Mouse (Mus musculus) embryonic fibroblast, embryonic 13.5 days (primary cell): ENCODE measurements around the gene Arhgap30. TPM values are rescaled to one million over a fixed set of nuclear protein-coding genes. Genes with fewer than 3 reads are reported as not detected.
A peak's percentile ranks its signal among the peaks of the same experiment; 100 is the strongest.

Source experiments
- H3K27ac ChIP-seq: 2 replicates; pipeline ENCODE4 v1.5.1; 2012; ENCODE audit warnings: low read length, control low read depth, inconsistent platforms; ENCODE audit not compliant: insufficient read depth
- H3K4me1 ChIP-seq: 2 replicates; pipeline ENCODE4 v1.6.1; 2011; ENCODE audit warnings: low read length; ENCODE audit not compliant: control insufficient read depth, insufficient read depth
- H3K4me3 ChIP-seq: 2 replicates; pipeline ENCODE4 v1.5.1; 2011; ENCODE audit warnings: mild to moderate bottlenecking, control low read depth, low read length; ENCODE audit not compliant: insufficient read depth
- CTCF ChIP-seq: IDR thresholded peaks from 2 replicates; pipeline ENCODE4 v1.5.1; 2011; ENCODE audit warnings: mild to moderate bottlenecking, control low read depth, low read length, moderate library complexity, borderline replicate concordance; ENCODE audit not compliant: insufficient read depth
- POLR2A ChIP-seq: IDR thresholded peaks from 2 replicates; pipeline ENCODE4 v1.6.1; 2011; ENCODE audit warnings: low read depth, mild to moderate bottlenecking, control low read depth, low read length, moderate library complexity
- polyA plus RNA-seq: library from polyadenylated mRNA; stranded (reverse); fragments of >200 nt; gene quantifications from 2 replicates; pipeline ENCODE4 v1.2.4, GENCODE M21; 2011; ENCODE audit warnings: low read depth; ENCODE audit not compliant: missing spikeins, insufficient read length

Arhgap30 gene
- polyA plus RNA-seq, 1 experiment = 0.47 TPM

GRCm38 (mm10) chr1:171410231-171410630, 21.5 kb downstream of the Arhgap30 start:
- Histone ChIP-seq H3K4me1 (no peaks in the 10 kb centered on the region), H3K27ac (no peak overlapping the region), H3K4me3 (no peak overlapping the region)
- no peak for TF ChIP-seq CTCF
- no peak for TF ChIP-seq POLR2A

GRCm38 (mm10) chr1:171410947-171411484, 22.3 kb downstream of the Arhgap30 start, which contains the start of gene Usf1:
Gene Usf1, plus strand, starts transcription at chr1:171411313.
- H3K4me3 ChIP-seq = peak within 1 kb of the TSS; percentile 87
- TF ChIP-seq CTCF = no peak
- peak; percentile 86 for TF ChIP-seq POLR2A
- peak within 1 kb of the TSS; percentile 95 for H3K27ac ChIP-seq
- no peaks in the 10 kb centered on the region for H3K4me1 ChIP-seq

GRCm38 (mm10) chr1:171411492-171411941, 22.8 kb downstream of the Arhgap30 start:
- TF ChIP-seq POLR2A = no peak
- TF ChIP-seq CTCF = no peak
- Histone ChIP-seq H3K4me1 (no peaks in the 10 kb centered on the region), H3K27ac (peak overlapping the region; percentile 50), H3K4me3 (peak overlapping the region; percentile 87)

GRCm38 (mm10) chr1:171412001-171412441, 23.3 kb downstream of the Arhgap30 start:
- Histone ChIP-seq H3K27ac (peak overlapping the region; percentile 50), H3K4me3 (peak overlapping the region; percentile 87), H3K4me1 (no peaks in the 10 kb centered on the region)
- 0 out of 2 replicates have a peak, but pooled peaks have one; percentile 25 for TF ChIP-seq POLR2A
- TF ChIP-seq CTCF = no peak

- H3K4me3 ChIP-seq = peak overlapping the region; percentile 87
- TF ChIP-seq POLR2A (no peak), CTCF (no peak)
- H3K4me1 ChIP-seq = no peaks in the 10 kb centered on the region
- 0 out of 2 replicates have a peak overlapping the region, but pooled peaks have one; percentile 50 for H3K27ac ChIP-seq
These were observed 23.7 kb downstream of the Arhgap30 start for GRCm38 (mm10) chr1:171412446-171412845.

GRCm38 (mm10) chr1:171413608-171414007, 24.9 kb downstream of the Arhgap30 start:
- no peaks in the 10 kb centered on the region for H3K4me1 ChIP-seq
- TF ChIP-seq CTCF (no peak), POLR2A (no peak)
- H3K4me3 ChIP-seq = no peak overlapping the region
- no peak overlapping the region for H3K27ac ChIP-seq

GRCm38 (mm10) chr1:171418660-171419059, 29.9 kb downstream of the Arhgap30 start, which contains the start of gene Tstd1:
Gene Tstd1, plus strand, starts transcription at chr1:171418872.
- no peak for TF ChIP-seq POLR2A
- TF ChIP-seq CTCF = no peak
- H3K4me3 ChIP-seq = no peak within 1 kb of the TSS
- no peaks in the 10 kb centered on the region for H3K4me1 ChIP-seq
- H3K27ac ChIP-seq = no peak within 1 kb of the TSS

- no peak overlapping the region for H3K27ac ChIP-seq
- TF ChIP-seq POLR2A (no peak), CTCF (no peak)
- H3K4me1 ChIP-seq = no peaks in the 10 kb centered on the region
- H3K4me3 ChIP-seq = no peak overlapping the region
These were observed 30.6 kb downstream of the Arhgap30 start for GRCm38 (mm10) chr1:171419291-171419882.

- TF ChIP-seq CTCF (no peak), POLR2A (no peak)
- Histone ChIP-seq H3K27ac (no peak overlapping the region), H3K4me3 (no peak overlapping the region), H3K4me1 (no peaks in the 10 kb centered on the region)
These were observed 31.2 kb downstream of the Arhgap30 start for GRCm38 (mm10) chr1:171419905-171420304.

GRCm38 (mm10) chr1:171422504-171423095, 33.8 kb downstream of the Arhgap30 start:
- Histone ChIP-seq H3K27ac (no peak overlapping the region), H3K4me1 (no peaks in the 10 kb centered on the region), H3K4me3 (no peak overlapping the region)
- TF ChIP-seq POLR2A = no peak
- no peak for TF ChIP-seq CTCF
